Mouse (Mus musculus) embryonic fibroblast, embryonic 13.5 days (primary cell): Measurements from ENCODE around the gene Frmd4b.

Experiments used
- CTCF ChIP-seq: IDR thresholded peaks from 2 replicates; pipeline ENCODE4 v1.5.1; 2011; ENCODE audit warnings: mild to moderate bottlenecking, control low read depth, low read length, moderate library complexity, borderline replicate concordance; ENCODE audit not compliant: insufficient read depth
- POLR2A ChIP-seq: IDR thresholded peaks from 2 replicates; pipeline ENCODE4 v1.6.1; 2011; ENCODE audit warnings: low read depth, mild to moderate bottlenecking, control low read depth, low read length, moderate library complexity

DNA sequence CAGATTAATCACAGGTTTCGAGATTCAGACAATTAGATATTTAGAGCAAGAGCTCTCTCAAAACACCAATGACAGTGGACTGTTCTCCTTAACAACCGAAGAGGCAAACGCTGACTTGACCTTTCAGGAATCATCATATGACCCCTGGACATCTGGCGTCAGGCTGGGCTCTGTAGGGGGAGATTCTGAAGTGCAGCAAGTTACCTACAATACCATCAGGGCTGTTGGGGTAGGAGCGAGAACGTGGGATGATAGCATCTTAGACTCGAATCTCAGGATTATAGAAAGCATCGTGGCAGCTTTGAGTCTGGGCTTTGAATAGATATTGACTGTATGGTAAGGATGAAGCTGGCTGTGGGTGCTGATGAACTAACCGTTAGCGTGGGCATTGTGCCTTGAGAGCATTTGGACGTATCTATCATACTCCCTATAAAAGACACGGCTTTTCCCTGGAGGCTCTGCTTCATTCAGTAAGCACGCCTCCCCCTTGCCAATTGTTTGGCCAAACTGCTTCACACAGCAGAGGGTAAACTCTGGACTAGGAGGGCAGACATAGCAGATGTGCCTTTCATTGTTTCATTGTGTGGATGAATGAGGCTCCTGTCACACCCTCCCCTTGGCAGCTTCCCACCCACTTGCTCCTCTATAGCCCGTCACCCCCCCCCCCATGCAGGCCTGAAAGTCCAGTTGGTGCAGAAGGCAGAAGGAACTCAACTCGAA lies 88.2 kb downstream of the Frmd4b start:
- TF ChIP-seq CTCF (no peak), POLR2A (no peak)
